Mouse (Mus musculus): Measurements from ENCODE around the gene Trpc7. TPM values are rescaled to one million over a fixed set of nuclear protein-coding genes. Genes with fewer than 3 reads are reported as not detected.

Trpc7 gene
- not detected for total RNA-seq (2021)
- long read RNA-seq, experiment 1, partial matches to known transcripts = 1 of 1 reads
- long read RNA-seq, experiment 1, other reads (novel, unspliced or antisense) = 0 of 1 reads
- long read RNA-seq, experiment 2 = 0 reads

DNA sequence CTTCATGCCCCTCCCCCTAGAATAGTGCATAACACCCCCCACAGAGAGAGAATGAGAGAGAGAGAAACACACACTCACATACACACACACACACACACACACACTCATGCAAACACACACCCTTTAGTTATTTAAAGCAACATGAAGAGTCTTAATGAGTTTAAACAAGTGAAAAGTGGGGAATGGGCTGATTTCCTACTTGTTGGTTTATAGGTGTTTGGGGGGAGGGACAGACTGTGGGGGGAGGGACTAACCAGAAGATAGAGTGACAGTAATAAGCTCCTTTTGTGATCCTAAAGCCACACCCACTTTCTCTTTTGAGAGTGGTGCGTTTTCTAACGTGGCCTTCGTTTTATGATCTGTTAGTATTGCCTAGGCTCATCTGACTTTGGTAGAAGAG lies at the start of gene Trpc7:
Gene Trpc7, minus strand, starts transcription at position 101 of the 400 bp plus-strand sequence.
- intact Hi-C loops (cut with DNase I) = no loop called here

DNA sequence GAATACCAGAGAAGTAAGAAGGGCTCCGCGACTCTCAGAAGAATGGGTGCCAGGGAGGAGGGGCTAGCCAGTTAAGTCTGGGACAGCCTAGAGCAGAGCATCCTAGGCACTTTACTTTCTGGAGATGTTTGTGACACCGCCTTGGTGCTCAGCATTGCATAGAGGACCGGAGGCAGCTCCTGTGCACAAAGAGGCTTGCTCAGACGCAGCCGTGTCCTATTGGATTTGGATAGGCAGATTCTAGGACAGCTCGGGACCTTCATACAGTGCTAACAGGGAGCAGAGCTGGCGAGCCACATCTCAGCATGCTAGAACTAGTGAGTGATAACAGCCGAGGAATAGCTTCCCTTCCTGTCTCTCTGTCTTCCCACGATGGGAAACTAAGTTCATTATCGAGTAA lies 43.5 kb upstream of the Trpc7 start:
- intact Hi-C loops (cut with DNase I) = no loop called here
- DNase-seq = no peak

More for the DNA sequence above, at the start of gene Trpc7:
- no peak for DNase-seq

DNA sequence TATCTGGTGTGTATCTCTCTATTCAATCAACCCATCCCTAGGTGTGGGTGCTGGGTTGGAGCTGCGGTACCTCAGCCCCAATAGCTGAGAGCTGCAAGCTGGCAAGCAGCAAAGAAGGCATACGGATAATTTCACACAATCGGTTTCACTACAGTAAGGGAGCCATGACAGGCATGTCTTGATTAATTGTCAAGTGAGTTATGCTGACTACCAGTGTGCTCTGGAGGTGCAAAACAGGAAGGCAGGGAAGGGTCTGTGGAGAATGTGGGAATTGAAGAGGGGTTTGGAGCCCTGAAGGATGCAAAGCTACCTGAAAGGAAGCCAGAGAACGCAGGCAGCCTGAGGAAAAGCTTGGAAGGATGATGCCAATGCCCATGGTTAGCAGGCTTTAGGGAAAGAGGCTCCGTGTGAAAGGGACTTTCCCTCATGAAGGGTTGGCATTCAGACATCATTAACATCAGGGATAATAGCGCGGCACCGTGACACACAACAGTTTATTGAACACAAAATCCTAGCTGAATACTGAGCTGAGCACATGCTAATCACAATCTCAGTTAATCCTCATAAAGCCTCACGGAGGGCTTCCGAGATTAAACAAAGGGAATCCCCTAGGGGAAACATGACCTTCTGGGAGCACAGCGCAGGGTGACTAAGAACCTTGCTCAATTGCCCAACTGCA lies 38.2 kb upstream of the Trpc7 start:
- intact Hi-C loops (cut with DNase I) = no loop called here

DNA sequence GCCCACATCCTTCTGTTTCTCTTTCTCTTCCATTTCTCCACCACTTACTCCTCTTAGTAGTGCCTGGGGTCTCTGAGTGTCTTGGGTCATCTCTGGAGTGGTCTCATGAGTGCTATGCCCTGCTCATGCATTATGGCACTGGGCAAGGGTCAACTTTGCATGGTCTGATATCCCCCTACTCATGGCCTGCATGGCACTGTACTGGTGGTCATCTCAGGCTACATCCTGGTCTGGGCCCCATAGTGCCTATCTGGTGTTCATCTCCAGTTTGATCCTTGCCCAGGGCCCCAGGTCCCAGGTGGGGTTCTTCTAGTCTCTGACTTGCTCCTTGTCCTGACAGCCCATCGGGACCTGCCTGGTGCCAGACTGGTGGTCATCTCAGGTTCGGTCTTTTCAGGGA lies 34.6 kb upstream of the Trpc7 start:
- DNase-seq = no peak
- intact Hi-C loops (cut with DNase I) = no loop called here

More for the DNA sequence above, 38.2 kb upstream of the Trpc7 start:
- DNase-seq = no peak

DNA sequence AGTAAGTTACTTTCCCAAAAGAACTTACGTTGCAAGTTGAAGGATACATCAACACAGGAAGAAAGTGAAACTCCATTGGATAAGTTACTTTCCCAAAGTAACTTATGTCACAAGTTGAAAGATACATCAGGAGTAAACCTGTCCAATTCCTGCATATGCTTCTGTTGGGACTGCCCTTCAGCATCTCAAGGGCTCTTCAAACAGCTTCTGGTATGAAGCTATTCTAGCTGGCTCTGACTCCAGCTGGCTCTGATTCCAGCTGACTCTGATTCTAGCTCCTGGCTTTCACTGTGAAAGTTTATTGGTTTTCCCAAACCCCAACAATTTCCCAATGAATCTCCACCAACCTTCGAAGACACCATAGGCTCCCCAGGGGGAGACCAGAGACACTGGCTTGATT lies 27.2 kb upstream of the Trpc7 start:
- DNase-seq = no peak
- intact Hi-C loops (cut with DNase I) = no loop called here

DNA sequence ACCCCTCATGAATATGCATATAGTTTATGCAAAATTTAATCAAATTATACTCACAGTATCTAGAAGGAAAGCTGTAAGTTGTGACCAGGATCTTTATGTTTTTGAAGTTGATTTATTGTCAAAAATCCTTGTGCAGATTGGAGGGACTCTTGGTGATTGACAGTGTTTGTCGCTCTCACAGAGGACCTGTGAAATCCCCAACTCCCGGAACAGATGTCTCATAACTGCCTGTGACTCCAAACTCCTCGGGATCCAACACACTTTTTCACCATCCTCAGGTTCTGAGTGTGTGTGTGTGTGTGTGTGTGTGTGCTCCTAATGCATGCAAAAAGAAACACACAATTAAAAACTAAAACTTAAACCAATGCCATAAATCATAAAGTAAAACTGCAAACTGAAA lies 25.5 kb upstream of the Trpc7 start:
- DNase-seq = no peak
- intact Hi-C loops (cut with DNase I) = no loop called here

DNA sequence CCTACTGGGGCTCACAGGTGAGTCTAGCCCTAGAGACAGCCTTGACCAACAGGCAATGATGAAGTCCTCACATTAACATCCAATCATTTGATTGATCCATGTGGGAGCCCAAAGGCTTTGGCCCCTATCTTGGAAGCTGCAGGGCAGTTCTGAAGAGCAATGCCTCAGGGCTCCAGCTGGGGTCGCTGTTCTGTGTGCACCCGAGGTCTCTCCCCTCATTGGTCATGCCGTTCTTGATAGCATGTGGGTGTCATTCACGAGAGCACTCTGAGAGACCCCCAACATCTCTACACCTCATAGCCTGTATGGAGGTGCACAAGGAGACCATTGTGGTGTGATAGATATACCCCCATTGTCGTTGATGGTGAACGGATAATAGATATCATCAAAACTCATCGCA lies 18.9 kb upstream of the Trpc7 start:
- no peak for DNase-seq
- intact Hi-C loops (cut with DNase I) = no loop called here

DNA sequence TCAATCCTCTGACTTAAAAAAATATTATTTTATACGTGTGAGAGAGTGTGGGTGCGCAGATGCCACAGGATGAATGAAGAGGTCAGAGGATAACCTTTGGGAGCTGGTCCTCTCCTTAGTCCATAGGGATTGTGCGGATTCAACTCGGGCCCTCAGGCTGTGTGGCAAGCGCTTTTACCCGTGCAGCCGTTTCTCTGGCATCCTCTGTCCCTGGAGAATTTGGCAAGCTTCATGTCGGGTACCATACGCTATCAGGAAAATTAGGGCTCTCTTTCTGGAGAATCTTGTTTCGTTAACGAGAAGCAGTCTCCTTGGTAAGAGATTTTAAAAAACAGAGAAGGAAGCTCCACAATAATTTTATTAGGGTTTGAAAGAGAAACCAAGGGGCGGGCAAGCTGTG lies 15.3 kb upstream of the Trpc7 start:
- intact Hi-C loops (cut with DNase I) = no loop called here

DNA sequence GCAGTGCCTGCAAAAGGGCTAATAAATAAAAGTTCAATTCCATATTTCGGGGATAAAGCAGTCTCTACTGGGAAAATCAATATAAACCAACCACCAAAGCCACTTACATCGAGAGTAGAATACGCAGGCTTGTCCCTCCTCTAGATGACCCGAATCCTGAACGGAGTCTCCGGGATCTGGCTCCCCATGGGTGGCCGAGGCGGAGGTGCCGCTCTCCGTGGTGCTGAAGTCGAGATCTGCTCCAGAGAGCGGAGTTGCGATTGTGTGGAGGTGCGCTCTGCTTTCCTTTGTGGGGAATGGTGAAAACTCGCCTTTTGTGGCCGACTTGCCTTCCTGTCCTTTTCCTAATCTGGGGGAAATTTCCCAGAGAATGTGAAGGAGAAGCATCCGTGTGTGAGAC lies 407 bp downstream of the Trpc7 start:
- intact Hi-C loops (cut with DNase I) = no loop called here
- DNase-seq = peak; percentile 69 to 85

More for the DNA sequence above, 15.3 kb upstream of the Trpc7 start:
- DNase-seq = no peak

DNA sequence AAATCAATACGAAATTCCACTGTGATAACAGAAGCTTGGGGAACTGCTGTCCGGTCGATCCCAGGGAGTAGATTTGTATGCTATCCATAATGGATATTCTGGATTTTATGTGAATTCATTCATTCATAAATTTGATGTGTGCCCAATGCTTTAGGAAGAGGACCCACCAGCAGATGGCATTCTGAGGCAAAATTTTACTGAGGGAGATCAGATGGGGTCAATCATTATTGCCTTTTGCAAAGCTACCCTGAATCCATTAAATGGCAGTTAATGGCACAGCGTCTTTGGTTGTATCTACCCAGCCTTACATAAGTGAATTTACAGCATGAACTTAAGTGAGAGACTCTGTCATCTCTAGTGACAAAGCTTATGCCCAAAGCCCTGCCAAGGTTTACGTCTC lies 1.2 kb downstream of the Trpc7 start:
- no peak for DNase-seq
- intact Hi-C loops (cut with DNase I) = no loop called here

DNA sequence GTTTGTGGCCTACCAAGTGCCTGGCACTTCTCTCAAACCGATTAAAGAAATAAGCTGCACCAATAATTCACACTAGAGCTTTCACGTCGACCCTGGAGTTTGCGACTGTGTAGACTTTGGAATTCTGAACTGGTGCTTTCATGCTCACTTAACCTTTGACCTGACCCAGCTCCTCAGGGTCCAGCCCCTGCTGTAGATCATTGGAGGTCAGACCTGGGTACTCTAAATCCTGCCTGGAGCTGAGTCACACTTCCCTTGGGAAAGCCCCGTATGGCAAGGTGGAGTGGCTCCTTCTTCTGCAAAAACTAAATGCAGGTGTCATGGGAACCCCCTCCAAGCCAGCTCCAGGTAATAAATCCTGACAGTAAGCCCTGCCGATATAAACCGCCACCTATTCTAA lies 5.9 kb downstream of the Trpc7 start:
- DNase-seq = no peak
- intact Hi-C loops (cut with DNase I) = no loop called here

DNA sequence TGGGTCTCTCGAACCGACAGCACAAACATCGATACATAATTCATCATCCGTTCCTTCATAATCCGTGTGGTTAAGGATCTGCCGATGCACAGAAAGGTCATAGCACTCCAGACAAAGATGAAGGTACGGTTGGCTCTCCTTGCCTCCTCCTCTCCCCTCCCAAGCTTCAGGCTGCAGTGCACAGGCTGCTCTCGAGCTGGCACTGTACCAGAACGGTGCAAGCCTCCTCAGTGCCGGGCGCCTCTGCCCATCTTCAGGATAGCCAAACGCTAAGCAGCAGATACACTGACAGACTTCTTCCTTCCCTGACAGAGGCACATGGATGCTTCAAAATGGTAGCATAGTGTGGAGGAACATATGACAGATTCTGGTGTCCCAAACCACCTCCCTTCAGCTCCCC lies 12.9 kb downstream of the Trpc7 start:
- DNase-seq = no peak

DNA sequence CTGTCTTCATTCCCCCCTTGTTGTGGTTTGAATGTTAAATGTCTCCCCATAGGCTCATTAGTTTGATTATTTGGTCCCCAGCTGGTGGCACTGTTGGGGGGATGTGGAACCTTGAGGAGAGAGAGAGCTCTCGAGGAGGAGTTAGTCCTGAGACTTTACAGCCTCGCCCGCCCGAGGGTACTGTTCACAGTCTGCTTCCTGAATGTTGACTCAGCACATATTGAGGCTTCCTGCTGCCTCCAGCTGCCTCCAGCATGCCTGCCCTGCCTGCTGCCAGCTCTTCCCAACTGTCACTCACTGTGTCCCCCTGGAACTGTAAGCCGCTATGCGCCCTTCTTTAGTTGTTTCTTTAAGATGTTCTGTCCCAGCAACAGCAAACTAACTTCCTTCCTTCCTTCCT lies 31.2 kb downstream of the Trpc7 start:
- DNase-seq = no peak
- intact Hi-C loops (cut with DNase I) = no loop called here

More for the DNA sequence above, 12.9 kb downstream of the Trpc7 start:
- intact Hi-C loops (cut with DNase I) = no loop called here

DNA sequence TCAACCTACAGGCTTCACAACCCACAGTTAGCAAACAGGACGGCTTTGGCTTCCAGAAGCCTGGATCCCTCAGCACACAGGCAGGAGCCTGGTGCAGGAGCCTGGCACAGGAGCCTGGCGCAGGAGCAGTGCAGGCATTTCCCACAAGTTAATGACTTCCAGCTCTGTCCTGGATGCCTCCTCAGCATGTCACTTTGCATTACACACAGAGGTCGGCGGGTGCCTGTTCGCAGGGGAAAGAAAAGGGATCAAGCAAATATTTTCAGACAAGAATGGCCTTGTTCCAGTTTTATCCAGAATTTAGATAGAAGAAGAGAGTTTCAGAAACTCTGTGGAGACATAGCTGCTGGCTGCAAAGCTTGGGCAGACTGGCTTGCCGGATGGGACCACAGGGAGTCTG lies 33.8 kb downstream of the Trpc7 start:
- intact Hi-C loops (cut with DNase I) = no loop called here
- no peak for DNase-seq

DNA sequence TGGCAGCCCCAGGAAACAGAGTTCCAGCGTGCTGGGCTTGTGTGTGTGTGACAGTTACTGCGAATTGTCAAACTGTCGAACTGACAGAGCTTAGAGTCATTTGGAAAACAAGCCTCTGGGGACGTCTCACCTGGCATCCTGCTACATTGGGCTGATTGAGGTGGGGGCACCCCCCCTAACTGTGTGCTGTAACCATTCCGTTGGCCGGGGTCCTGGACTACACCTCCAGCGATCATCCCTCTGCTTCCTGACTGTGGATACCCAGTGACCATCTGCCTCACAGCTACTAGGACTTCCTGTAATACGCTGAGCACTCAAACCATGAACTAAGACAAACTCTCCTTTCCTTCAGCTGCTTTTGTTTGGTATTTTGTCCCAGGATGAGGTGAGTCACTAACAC lies 41.3 kb downstream of the Trpc7 start:
- no peak for DNase-seq
- intact Hi-C loops (cut with DNase I) = no loop called here

DNA sequence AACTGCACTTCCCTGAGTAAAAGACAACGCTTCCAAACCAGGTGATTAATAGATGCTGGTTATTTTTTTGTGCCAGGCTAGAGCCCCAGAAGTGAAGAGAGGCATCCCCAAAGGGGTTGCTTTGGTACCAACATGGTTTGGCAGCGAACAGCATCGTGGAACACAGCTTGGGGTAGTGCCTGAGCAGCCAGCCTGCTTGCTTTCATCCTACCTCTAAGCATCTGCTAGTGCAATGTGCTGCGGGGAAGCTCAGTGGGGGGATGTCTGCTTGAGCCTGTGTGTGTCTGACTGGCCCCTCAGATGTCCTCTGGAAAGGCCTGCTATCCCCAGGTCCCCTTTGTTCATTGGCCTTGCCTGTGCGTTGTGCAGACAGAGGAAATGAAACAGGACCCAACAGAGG lies 42.4 kb downstream of the Trpc7 start:
- intact Hi-C loops (cut with DNase I) = no loop called here
- no peak for DNase-seq

DNA sequence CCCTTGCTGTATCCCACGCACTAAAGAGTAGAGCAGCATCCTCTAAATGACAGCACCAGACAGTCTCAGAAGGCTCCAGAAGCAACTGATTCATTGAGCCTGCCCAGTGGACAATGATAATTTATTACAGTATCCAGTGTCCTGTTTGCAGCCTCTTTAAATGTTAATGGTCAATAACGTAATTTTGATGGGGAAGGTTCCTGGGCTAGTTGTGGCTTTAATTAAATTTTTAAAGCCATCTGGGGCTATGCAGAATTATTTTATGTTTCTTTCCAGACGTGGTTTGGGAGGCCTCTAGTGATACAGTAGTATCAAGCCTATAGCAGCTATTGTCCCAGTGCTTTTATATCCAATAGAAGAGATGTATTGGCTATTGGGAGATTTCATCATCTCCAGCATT lies 49.9 kb downstream of the Trpc7 start:
- intact Hi-C loops (cut with DNase I) = no loop called here
- DNase-seq = no peak

DNA sequence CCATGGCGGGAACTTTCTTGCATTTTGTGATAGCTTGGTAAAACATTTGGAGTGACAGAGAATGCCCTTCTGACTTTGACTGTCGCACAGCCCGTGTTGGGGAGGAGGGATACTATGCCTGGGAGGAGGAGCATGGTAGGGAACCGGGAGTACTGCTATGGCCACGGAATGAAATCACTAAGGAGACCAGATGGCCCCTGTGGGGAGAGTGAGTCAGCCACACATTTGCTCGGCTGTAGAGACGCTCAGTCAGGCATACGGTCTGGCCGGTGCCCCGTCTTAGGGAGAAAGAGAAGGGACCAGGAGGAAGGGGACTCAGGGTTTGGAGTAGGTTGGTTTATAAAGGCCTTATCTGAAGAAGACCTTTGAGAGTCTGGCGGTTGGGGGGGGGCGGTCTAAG lies 80.3 kb downstream of the Trpc7 start:
- intact Hi-C loops (cut with DNase I) = no loop called here
- no peak for DNase-seq

DNA sequence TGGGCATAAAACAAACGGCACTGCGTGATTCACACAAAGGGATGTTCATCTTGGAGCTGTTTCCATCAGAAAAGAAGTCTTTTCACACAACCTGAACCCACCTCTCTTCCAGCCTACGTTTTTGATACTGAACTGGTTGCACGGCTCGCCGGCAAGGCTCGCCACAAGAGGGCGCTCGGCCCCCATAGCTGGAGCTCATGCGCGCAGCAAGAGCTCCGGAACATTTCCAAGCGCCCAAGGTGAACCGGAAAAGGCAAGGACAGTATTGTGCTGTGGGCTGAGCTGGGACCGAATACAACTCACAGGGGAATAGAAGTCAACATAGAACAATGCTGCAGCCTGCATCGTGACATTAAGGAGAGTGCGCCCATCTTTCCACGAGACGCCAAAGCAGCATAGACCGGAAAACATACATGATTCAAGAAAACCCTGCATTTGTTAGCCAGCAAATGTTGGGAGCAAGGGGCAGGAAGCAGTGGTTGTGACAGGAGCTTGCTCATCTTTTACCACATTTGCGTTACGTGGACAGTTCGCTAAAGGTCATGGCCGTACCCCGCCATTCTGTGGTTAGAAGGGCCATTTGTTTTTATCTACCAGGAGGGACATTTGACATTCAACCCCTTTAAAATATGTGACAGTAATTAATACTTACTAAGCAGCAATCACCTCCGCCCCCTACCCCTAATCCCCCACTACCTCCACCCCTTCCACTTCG lies 88.9 kb downstream of the Trpc7 start:
- intact Hi-C loops (cut with DNase I) = loop anchor here (1.0 to 5.0 kb wide), 3 partner anchors 120 to 462 kb away; no protein-coding TSS in a partner anchor
- peak; percentile 91 to 95 for DNase-seq

DNA sequence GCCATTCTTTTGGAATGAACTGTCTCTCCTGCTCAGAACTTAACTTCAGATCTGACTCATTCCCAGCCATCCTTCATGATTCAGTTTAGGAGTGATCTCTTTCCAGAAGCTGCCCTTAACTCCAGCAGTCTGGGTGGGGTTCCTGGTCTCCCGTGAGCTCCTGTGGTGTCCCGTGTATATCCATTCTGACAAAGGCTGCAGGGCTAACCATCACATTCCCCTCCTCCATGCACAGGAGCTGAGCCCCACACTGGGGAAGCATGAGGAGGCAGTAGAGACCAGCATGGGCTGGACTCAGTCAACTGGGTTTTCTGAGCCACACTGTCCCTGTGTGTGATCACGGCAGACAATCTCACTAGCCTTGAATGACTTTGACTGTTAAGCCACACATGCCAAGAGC lies 90.7 kb downstream of the Trpc7 start:
- intact Hi-C loops (cut with DNase I) = loop anchor here (5.0 kb wide), 1 partner anchor 122 kb away; no protein-coding TSS in a partner anchor

DNA sequence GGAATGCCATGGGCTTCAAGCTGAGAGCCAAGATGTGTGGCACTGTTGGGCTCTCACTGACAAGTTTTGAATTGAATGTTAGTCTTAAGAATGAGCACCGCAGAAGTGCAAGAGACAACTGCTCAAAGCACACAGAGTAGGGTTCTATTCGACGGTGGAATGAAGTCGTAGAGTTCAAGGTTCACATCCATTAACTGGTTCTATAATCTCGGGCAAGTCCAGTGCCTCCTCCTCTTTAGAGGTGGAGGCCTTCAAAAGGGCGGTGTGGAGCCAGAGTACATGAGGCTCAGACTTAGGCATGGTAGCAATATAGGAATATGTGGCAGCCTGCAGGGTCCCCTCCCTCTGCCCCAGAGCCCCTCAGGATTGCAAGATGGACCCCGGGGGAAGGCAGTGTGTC lies 98.3 kb downstream of the Trpc7 start:
- no peak for DNase-seq
- intact Hi-C loops (cut with DNase I) = no loop called here

More for the DNA sequence above, 90.7 kb downstream of the Trpc7 start:
- no peak for DNase-seq

DNA sequence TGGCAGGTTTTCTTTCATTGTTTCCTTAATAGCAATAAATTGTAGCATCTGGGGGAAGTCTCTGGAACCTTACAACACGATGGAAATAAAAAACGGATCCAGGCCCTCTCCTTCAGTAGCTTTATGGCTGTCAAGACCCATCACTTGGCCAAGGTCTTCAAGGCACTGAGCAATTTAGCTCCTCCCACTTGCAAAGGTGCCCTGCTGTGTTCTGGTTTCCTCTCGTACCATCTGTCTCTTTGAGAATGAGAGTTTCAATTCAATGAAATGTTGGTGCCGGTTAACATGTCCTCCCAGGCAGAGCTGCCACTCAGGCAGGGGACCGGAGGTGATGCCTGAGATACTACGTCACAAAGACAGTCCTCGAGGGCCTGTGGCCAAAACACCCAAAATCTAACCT lies 100.3 kb downstream of the Trpc7 start:
- intact Hi-C loops (cut with DNase I) = no loop called here
- no peak for DNase-seq

Data from heart, postnatal 14 days (tissue).